Mouse (Mus musculus) stomach, embryonic 15.5 days (tissue): ENCODE results near the gene Sdsl. TPM values are rescaled to one million over a fixed set of nuclear protein-coding genes. Genes with fewer than 3 reads are reported as not detected.

Source experiments
- ATAC-seq: fragments of 200-750 bp; cut with Nextera tagmentation; 2 replicates; pipeline ENCODE4 v1.8.0; 2017; ENCODE audit warnings: low read depth, moderate number of reproducible peaks, moderate TSS enrichment; ENCODE audit not compliant: insufficient read depth, low FRiP score
- H3K27ac ChIP-seq: fragments of 300-500 bp; sonication (generic); 2 replicates; pipeline ENCODE4 v1.5.1; 2015; ENCODE audit warnings: mild to moderate bottlenecking, inconsistent platforms
- H3K27me3 ChIP-seq: fragments of 300-500 bp; sonication (generic); replicated peaks from 2 replicates; pipeline ENCODE4 v1.6.1; 2015; ENCODE audit warnings: inconsistent platforms
- H3K36me3 ChIP-seq: fragments of 300-500 bp; sonication (generic); 2 replicates; pipeline ENCODE4 v1.6.1; 2015; ENCODE audit warnings: inconsistent platforms
- H3K4me1 ChIP-seq: fragments of 300-500 bp; sonication (generic); 2 replicates; pipeline ENCODE4 v1.6.1; 2015; ENCODE audit warnings: inconsistent platforms
- H3K4me2 ChIP-seq: fragments of 300-500 bp; sonication (generic); 2 replicates; pipeline ENCODE4 v1.6.1; 2015; ENCODE audit warnings: mild to moderate bottlenecking, inconsistent platforms
- H3K4me3 ChIP-seq: fragments of 300-500 bp; sonication (generic); replicated peaks from 2 replicates; pipeline ENCODE4 v1.5.1; 2015; ENCODE audit warnings: inconsistent platforms
- H3K9ac ChIP-seq: fragments of 300-500 bp; sonication (generic); 2 replicates; pipeline ENCODE4 v1.6.1; 2015; ENCODE audit warnings: inconsistent platforms
- H3K9me3 ChIP-seq: fragments of 300-500 bp; sonication (generic); 2 replicates; pipeline ENCODE4 v1.6.1; 2016; ENCODE audit warnings: inconsistent platforms
- WGBS: fragments of 180-500 bp; shearing (Covaris S2); methylation state at CpG from one replicate; pipeline ENCODE4 v1.1.7; 2015; 5-methylcytosine and 5-hydroxymethylcytosine counted together
- polyA plus RNA-seq: library from polyadenylated mRNA; unstranded; fragments of >200 nt; fragmentation: Nextera tagmentation; extraction: Ambion mirVana; gene quantifications from 2 replicates; pipeline ENCODE4 v1.2.1, GENCODE M21; 2015

The Sdsl gene
- polyA plus RNA-seq, 1 experiment from 2014 or later = 15.9 TPM

DNA sequence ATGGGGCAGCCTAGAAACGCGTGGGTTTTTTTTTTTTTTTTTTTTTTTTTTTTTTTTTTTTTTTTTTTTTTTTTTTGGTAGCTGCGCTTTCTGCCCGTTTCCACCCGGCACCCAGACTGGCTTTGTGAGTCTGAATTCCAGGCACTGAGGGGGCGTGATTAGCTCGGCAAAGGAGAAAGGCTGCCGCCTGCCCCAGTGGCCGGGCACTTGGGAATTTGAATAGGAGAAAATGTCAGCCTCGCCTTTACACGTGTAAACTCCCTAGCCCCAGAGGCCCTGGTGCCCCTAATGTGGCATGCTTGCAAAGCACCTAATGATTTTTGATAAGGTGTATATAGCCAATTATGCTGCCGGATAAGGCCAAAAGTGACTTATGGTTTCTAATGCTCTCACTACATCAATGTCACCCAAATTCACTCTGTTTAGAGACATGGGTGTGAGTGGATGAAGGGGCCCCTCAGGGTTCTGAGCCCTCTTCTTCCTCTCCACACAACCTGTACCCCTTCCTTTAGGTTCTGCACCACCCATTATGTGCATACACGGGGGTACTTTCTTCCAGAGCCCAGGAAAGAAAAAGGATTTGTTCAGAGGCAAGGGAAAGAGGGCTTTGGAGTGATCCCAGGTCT is 39.4 kb downstream of the Sdsl start:
- no peaks in the 10 kb centered on the region for H3K36me3 ChIP-seq
- no peak overlapping the region for H3K9ac ChIP-seq
- H3K27me3 ChIP-seq = peaks cover 94% of the 10 kb centered on the region
- no peak overlapping the region for H3K27ac ChIP-seq
- no peak for ATAC-seq
- no peak overlapping the region for H3K4me3 ChIP-seq
- H3K9me3 ChIP-seq = no peaks in the 10 kb centered on the region
- WGBS = 2% methylated on average over 13 of the region's 13 CpGs
- no peak overlapping the region for H3K4me2 ChIP-seq
- peaks cover 14% of the 10 kb centered on the region for H3K4me1 ChIP-seq

- Histone ChIP-seq H3K9ac (no peak overlapping the region), H3K4me1 (peaks cover 14% of the 10 kb centered on the region), H3K27me3 (peaks cover 94% of the 10 kb centered on the region), H3K27ac (no peak overlapping the region), H3K4me2 (no peak overlapping the region), H3K4me3 (no peak overlapping the region), H3K36me3 (no peaks in the 10 kb centered on the region), H3K9me3 (no peaks in the 10 kb centered on the region)
- WGBS = 2% methylated on average over 9 of the region's 9 CpGs
- ATAC-seq = no peak
Observed at GRCm38 (mm10) chr5:120432486-120433015, 40.1 kb downstream of the Sdsl start.

DNA sequence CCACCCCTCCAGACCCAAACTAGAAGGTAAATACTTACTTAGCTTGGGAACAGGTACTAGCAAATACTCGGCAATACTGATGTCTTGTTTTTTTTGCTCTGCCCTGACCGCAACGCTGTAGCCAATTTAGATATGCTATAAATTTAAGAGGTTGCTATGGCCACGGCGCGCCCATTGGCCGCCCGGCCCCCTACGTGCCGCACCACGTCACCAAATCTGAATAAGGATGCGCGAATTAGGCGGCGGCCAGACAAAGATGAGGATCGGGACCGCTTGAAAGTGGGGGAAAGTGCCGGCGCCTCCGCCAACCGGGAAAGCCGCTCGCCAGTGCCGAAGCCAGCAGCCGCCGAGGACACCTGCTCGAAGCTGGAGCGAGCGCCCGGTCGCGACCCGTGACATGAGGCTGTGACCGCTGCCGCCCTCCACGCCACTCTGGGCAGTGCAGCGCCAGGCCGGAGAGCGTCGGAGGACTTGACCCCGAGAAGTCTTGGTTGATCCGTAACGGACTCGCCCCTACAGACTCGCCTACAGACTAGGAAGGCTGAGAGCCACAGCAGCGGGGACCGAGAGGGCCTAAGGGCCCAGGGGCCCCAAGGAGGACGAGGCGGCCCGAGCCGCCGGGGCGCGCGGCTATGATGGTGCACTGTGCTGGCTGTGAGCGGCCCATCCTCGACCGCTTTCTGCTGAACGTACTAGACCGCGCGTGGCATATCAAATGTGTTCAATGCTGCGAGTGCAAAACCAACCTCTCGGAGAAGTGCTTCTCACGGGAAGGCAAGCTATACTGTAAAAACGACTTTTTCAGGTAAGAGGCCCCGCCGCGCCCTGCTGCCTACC is 40.7 kb downstream of the Sdsl start, which contains the start of gene Lhx5:
TSS of gene Lhx5 (plus strand) at position 51 of the 837 bp plus-strand sequence.
- no peak within 1 kb of the TSS for H3K4me2 ChIP-seq
- no peak for ATAC-seq
- H3K4me3 ChIP-seq = no peak within 1 kb of the TSS
- no peaks in the 10 kb centered on the region for H3K36me3 ChIP-seq
- 1% methylated on average over 69 of the region's 69 CpGs for WGBS
- peaks cover 94% of the 10 kb centered on the region for H3K27me3 ChIP-seq
- H3K4me1 ChIP-seq = peaks cover 14% of the 10 kb centered on the region
- no peak within 1 kb of the TSS for H3K27ac ChIP-seq
- no peak within 1 kb of the TSS for H3K9ac ChIP-seq
- no peaks in the 10 kb centered on the region for H3K9me3 ChIP-seq

DNA sequence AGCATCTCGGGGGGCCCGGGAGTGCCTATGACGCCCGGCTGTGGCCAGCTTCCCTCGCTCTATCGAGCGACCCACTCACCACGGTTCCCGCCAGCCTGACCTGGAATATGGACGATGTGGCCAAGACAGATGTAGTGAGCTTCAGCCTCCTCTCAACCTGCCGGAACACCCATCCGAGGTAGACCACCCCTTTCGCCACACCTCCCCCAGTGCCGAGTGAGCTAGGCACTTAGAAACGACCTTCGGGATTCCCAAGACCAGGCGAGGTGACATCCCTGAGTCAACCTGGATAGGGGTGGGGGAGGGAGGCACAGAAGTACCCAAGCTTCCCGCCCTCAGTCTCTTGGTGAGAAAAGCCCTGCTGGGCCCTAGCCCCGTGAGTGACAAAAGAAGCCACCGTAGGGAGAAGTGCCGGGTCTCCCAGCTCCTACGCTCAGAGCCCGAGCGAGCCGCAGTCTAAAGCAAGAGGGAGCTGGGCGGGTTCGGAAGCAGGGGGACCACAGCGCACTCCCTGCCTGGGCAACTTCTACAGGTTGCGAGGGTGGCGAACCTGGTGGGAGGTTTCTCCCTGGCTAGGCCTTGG is 41.5 kb downstream of the Sdsl start:
- WGBS = 2% methylated on average over 30 of the region's 30 CpGs
- Histone ChIP-seq H3K4me2 (no peak overlapping the region), H3K4me3 (no peak overlapping the region), H3K36me3 (no peaks in the 10 kb centered on the region), H3K9ac (no peak overlapping the region), H3K9me3 (no peaks in the 10 kb centered on the region), H3K27ac (no peak overlapping the region), H3K27me3 (peaks cover 94% of the 10 kb centered on the region), H3K4me1 (peaks cover 11% of the 10 kb centered on the region)
- ATAC-seq = no peak

GRCm38 (mm10) chr5:120429692-120430091 is 42.9 kb downstream of the Sdsl start:
- WGBS = 6% methylated on average over 6 of the region's 6 CpGs
- Histone ChIP-seq H3K27me3 (peaks cover 90% of the 10 kb centered on the region), H3K9ac (no peak overlapping the region), H3K36me3 (no peaks in the 10 kb centered on the region), H3K4me3 (no peak overlapping the region), H3K4me2 (no peak overlapping the region), H3K4me1 (peaks cover 4% of the 10 kb centered on the region; the same call in 1 of the 2 replicates), H3K9me3 (no peaks in the 10 kb centered on the region), H3K27ac (no peak overlapping the region)
- ATAC-seq = no peak

DNA sequence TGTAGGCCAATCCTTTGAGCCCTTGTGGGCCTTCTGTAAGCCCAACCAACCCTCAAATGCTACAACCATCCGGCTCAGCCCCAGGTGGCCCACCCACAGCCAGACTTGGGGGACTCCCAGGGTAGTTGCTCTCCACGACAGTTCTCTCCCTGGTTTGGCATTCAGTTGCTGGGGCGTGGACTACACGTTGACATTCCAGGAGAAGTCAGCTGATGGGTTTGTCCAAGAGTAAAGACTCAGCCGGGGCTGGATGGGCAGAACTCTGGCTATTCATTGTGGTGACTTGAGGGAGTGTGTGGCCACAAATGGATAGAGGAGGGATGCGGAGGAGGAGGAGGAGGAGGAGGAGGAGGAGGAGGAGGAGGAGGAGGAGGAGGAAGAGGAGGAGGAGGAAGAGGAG is 43.6 kb downstream of the Sdsl start:
- ATAC-seq = no peak
- H3K27ac ChIP-seq = no peak overlapping the region
- H3K9me3 ChIP-seq = no peaks in the 10 kb centered on the region
- H3K4me1 ChIP-seq = peaks cover 4% of the 10 kb centered on the region; the same call in 1 of the 2 replicates
- H3K4me2 ChIP-seq = no peak overlapping the region
- H3K36me3 ChIP-seq = no peaks in the 10 kb centered on the region
- WGBS = 6% methylated on average over 5 of the region's 6 CpGs
- H3K27me3 ChIP-seq = peaks cover 90% of the 10 kb centered on the region
- no peak overlapping the region for H3K4me3 ChIP-seq
- no peak overlapping the region for H3K9ac ChIP-seq

DNA sequence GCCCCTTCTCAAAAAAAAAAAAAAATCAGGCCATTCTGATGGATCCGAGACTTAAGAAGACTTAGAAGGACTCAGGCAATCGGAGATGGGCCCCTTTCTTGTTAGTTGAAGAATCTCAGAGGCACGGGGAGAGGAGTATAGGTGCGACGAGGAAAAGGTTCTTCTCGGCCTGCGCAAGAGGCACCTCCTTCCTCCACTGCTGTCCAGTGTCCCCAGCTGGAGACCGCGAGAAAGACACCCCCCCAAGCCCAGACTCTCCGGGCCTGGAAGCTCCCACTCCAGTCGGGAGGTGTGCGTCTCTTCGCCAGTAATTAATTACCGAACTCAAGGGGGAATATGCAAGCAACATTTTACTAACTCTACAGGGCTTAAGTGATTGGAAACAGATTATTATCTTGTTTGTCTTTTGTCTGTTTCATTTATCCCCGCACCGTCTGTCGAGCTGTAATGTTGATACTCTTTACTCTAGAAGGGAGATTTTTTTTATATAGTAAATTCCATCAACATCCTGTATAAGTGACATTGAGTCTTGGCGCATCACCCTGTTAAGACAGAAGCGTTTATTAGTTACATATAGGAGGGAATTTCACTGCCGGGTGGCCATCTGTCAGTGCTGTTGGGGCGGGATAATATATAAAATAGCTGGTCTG is 44.3 kb downstream of the Sdsl start:
- H3K4me2 ChIP-seq = no peak overlapping the region
- no peak overlapping the region for H3K27ac ChIP-seq
- peaks cover 90% of the 10 kb centered on the region for H3K27me3 ChIP-seq
- WGBS = 2% methylated on average over 21 of the region's 21 CpGs
- H3K4me3 ChIP-seq = no peak overlapping the region
- no peak overlapping the region for H3K9ac ChIP-seq
- ATAC-seq = no peak
- H3K4me1 ChIP-seq = peaks cover 4% of the 10 kb centered on the region; the same call in 1 of the 2 replicates
- H3K9me3 ChIP-seq = no peaks in the 10 kb centered on the region
- H3K36me3 ChIP-seq = no peaks in the 10 kb centered on the region

- 1% methylated on average over 33 of the region's 33 CpGs for WGBS
- H3K9me3 ChIP-seq = no peaks in the 10 kb centered on the region
- peaks cover 91% of the 10 kb centered on the region for H3K27me3 ChIP-seq
Observed at GRCm38 (mm10) chr5:120427451-120427938, 45.1 kb downstream of the Sdsl start.

GRCm38 (mm10) chr5:120426572-120426971 is 46.0 kb downstream of the Sdsl start:
- peaks cover 86% of the 10 kb centered on the region for H3K27me3 ChIP-seq
- 1% methylated on average over 10 of the region's 10 CpGs for WGBS
- no peak overlapping the region for H3K27ac ChIP-seq
- H3K4me1 ChIP-seq = no peaks in the 10 kb centered on the region
- H3K9ac ChIP-seq = no peak overlapping the region
- ATAC-seq = no peak
- H3K36me3 ChIP-seq = no peaks in the 10 kb centered on the region
- no peaks in the 10 kb centered on the region for H3K9me3 ChIP-seq
- H3K4me3 ChIP-seq = no peak overlapping the region
- H3K4me2 ChIP-seq = no peak overlapping the region

More at GRCm38 (mm10) chr5:120427451-120427938, 45.1 kb downstream of the Sdsl start:
- H3K36me3 ChIP-seq = no peaks in the 10 kb centered on the region
- H3K4me1 ChIP-seq = peaks cover 4% of the 10 kb centered on the region; the same call in 1 of the 2 replicates
- H3K4me3 ChIP-seq = no peak overlapping the region
- no peak overlapping the region for H3K27ac ChIP-seq
- no peak for ATAC-seq
- H3K9ac ChIP-seq = no peak overlapping the region
- no peak overlapping the region for H3K4me2 ChIP-seq

DNA sequence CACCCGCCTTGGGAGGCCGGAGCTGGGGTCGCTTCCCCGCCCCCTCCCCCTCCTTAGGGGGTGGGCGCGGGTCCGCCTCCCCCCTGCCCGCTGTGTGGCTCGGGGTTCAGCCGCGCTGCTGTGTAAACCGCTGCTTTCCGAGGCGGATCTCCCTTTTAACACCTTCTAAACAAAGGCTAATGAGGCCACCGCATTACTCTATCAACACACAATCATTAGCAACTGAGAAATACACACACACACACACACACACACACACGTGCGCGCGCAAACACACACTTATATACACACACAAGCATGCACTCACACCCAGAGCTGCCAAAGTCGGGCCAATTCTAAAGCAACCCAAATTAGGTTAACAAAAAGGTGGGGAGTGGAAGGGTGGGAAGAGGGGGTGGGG is 46.9 kb downstream of the Sdsl start:
- Histone ChIP-seq H3K27me3 (peaks cover 86% of the 10 kb centered on the region), H3K4me1 (no peaks in the 10 kb centered on the region), H3K9me3 (no peaks in the 10 kb centered on the region), H3K4me2 (no peak overlapping the region), H3K27ac (no peak overlapping the region), H3K9ac (no peak overlapping the region), H3K4me3 (no peak overlapping the region), H3K36me3 (no peaks in the 10 kb centered on the region)
- WGBS = 0% methylated on average over 18 of the region's 20 CpGs
- ATAC-seq = no peak

- H3K27me3 ChIP-seq = peaks cover 78% of the 10 kb centered on the region
- no peak overlapping the region for H3K9ac ChIP-seq
- WGBS = 4% methylated on average over 11 of the region's 11 CpGs
Observed at GRCm38 (mm10) chr5:120424657-120425056, 48.0 kb downstream of the Sdsl start.

More at GRCm38 (mm10) chr5:120424657-120425056, 48.0 kb downstream of the Sdsl start:
- no peak for ATAC-seq
- Histone ChIP-seq H3K4me2 (no peak overlapping the region), H3K36me3 (no peaks in the 10 kb centered on the region), H3K4me3 (no peak overlapping the region), H3K27ac (no peak overlapping the region), H3K4me1 (no peaks in the 10 kb centered on the region), H3K9me3 (no peaks in the 10 kb centered on the region)
